Mouse (Mus musculus) cerebral cortex, adult 2 months (tissue): Measurements from ENCODE around the gene Nudt16l1.

Experiments used
- WGBS: fragments of 180-500 bp; shearing (Covaris S2); methylation state at CpG from one replicate; pipeline ENCODE4 v1.1.7; 2018; 5-methylcytosine and 5-hydroxymethylcytosine counted together

Nudt16l1 gene

DNA sequence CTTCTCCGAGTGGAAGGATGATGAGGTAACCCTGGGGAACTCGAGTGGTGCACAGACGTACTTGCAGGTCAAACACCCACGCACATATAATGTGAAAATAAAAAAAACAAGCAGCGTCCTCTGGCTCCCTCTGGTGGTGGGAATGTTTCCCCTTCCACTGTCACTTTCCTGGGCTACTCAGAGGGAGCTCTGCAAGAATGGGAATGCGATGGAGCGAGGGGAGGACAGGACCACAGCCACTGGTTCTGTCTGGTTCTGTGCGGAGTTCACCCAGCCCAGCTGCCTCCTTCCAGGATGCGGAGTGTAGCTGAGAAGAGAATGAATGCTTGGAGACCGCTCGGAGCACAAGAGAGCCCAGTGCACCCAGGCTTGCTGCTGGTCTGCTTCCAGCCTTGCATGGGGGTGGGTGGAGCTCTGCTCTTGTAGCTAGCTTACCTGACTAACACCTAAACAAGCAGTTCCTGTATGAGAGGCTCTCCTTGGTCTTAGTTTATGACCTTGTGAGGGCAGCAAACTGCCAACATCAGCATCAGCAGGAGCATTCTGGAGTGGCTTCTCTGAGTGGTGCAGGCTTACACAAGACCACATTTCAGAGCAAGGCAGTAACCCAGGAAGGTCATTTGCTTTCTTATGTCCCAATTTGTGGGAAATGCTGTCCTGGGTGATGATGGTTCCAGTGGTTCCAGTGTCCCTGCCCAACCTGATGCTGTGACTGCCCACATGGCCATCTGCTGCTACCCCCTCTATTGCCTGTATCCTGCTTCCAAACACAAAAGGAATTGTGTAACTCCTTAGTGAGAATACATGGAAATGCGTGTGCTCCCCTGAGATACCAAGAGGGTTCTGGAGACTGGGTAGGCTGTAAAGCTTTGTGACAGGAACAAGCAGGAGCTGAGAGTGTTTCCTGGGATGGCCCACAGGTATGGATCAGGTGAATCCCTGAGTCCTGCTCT, 24.5 kb upstream of the Nudt16l1 start:
- WGBS = 20% methylated on average over 12 of the region's 12 CpGs

DNA sequence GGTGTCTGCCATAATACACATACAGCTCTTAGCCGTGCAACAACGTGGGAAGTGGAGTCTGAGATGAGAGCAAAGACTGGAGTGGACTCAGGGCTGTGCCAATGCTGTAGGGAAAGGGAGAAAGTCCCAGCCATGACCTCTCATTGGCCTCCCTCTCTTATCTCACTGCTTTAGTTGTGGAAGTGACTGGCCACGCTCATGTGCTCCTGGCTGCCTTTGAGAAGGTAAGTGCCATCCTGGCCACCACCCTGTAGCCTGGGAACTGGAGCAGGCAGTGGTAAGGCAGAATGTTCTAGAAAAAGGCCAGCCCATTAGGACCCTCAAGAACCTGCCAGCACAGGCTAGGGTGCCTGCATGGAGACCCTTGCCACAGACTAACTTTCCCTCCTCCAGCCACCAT, 22.6 kb upstream of the Nudt16l1 start:
- 75% methylated on average over 3 of the region's 3 CpGs for WGBS

DNA sequence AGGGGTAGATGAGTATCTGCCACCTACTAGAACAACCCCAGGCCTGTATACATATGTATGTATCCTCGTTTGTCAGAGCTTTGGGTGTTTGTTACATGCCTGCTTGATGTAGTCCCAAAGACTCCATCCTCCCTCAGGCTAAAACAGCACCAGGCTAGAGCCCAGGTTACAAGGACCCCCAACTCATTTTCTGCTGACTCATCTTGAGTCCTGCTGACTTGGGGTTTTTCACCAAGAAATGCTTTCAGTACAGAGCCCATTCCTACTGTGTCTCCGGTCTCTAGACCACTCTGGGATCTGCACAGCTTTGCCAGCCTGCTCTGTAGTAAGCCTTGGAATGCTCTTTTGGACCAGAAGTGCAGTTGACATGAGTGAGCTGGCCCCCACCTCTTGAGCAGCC, 22.0 kb upstream of the Nudt16l1 start:
- WGBS = 82% methylated on average over 2 of the region's 2 CpGs

DNA sequence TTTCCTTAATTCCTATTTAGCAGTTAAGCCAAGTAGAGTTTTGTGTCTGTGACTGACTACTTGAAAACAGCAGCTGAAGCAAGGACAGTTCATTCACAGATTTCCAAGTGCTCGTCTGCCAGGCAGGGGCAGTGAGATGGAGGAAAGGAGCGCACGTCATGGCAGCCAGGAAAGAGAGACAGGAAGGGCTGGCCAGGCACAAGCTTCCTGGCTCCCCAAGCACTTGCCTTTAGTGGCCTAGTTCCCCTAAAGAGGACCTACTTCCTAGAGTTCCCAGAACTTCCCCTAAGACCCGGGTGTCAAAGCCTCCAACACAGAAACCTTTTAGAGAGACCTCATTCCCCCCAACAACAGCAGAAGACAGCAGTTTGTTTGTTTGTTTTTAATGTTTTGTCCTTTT, 18.0 kb upstream of the Nudt16l1 start:
- 57% methylated on average over 4 of the region's 4 CpGs for WGBS

DNA sequence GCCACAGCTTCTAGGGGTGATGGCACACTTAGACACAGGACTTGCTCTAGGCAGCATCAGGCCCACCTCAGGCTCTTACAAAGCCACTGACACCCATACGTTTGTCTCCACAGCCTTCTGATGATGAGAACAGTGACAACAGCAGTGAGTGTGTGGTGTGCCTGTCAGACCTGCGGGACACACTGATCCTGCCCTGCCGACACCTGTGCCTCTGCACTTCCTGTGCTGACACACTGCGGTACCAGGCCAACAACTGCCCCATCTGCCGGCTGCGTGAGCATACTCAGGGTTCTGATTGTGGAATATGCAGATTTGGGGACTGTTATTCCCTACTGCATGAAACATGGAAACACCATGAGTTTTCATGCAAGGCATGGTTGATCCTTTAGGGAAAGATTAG, 16.1 kb upstream of the Nudt16l1 start:
- WGBS = 47% methylated on average over 6 of the region's 6 CpGs

DNA sequence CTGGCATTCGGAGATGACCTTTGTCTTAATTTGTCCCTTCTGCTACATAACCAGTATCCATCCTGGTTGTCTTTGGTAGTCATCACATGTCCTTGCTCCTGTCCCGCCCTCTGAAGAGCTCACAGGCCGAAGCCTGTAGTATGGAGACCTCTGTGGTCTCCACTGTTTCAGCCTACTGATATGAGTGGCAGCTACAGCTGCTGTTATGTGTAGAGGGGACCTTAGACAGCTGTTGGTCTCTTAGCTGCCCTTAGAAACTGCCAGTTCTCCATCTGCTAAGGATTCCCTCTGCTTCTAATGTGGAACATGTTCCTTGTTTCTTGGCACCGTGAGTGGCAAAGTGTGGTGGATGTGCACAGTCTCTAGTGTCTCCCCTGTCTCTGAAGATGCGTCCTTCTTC, 14.6 kb upstream of the Nudt16l1 start:
- WGBS = 76% methylated on average over 5 of the region's 5 CpGs

DNA sequence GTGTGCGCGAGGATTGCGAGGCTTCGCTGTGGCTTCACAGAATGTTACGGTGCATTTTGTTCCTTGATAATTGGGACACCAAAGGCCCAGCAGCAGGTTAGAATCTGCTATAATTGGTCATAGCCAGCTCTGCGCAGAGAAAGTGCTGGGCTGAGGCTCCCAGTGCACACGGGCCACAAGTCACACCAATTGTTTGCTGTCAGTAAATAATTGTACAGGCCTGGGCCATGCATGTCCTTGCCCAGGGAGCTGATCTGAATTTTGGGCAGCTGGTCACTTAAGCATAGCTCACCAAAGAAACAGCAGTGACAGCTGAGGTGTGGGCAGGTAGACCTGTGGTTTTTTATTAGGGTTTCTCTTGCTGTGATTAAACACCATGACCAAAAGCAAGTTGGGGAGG, 10.6 kb upstream of the Nudt16l1 start:
- 90% methylated on average over 7 of the region's 7 CpGs for WGBS

DNA sequence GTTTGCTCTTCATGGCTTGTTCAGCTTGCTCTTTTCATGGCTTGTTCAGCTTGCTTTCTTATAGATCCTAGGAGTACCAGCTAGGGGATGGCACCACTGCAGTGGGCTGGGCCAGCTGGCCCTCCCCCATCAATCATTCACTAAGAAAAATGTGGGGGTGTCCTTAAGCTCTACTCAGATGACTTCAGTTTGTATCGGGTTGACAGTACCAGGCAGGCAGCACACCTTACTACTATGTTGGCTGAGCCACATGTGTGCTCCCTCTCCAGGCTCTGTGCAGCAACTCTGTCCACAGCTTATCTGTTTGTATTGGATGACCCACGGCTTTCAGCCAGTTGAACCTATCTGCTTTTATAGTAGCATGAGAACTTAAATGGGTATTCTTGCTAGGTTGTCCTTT, 10.1 kb upstream of the Nudt16l1 start:
- 60% methylated on average over 2 of the region's 2 CpGs for WGBS

DNA sequence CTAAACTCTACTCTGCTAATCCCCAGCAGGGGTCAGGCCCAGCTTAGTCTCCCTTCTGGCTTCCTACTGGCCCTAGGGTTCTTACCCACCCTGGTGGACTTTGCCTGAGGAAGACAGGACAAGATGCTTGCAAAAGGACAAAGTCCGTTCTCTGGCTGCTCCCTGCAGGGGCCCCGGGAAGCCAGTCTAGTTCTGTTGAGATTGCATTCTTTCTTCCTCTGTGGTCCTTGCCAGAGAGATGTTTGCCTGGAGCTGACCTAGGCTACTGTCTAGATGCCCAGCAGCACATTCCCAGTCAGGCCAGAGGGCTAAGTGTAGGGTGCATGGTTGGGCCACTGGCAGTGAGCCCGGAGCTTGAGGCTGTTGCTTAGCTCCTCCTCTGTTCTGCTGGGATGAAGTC, 6.1 kb upstream of the Nudt16l1 start:
- 55% methylated on average over 3 of the region's 3 CpGs for WGBS

DNA sequence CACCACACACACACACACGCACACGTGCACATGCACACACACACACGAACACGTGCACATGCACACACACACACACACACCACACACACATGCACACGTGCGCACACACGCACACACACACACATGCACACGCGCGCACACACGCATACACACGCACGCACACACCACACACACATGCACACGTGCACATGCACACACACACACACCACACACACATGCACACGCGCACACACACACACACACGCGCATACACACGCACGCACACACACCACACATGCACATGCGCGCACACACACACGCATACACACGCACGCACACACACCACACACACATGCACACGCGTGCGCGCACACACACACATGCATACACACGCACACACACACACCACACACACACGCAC, 3.1 kb upstream of the Nudt16l1 start:
- WGBS = 96% methylated on average over 31 of the region's 31 CpGs

DNA sequence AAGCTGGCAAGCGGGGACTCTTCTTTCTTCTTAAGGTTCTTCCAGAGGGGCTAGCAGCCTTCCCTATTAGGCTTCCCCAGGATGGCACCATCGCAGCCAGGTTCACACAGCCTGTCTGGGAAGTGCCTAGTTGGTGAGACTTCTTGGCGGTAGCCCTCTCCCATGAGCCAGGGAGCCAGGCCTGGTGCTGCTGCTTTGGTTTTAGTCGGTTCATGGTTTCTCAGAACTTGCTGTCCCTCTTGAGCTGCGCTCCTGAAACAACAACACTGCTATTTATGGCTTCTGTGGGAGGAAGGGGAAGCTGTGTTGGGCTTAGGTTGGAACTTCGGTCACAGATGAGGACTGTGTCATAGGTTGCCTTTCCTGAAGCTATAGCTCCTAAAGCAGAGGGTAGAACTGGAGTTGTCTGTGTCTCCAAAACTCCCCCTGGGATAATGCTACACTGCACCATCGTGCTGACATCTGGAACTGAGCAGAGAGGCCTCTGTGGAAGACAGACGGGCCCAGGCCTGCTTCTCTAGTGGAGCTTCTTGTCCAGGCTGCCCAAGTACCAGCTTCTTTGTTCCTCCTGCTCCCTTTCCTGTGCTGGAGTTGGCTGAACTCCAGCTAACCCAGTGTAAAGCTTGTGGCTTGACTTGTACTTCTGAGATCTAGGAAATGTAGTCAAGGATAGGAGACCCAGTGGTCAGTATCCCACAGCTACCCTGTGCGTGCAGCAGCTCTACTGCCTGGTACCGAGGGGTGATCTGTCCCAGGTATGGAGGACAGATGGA, 2.4 kb upstream of the Nudt16l1 start:
- 43% methylated on average over 10 of the region's 10 CpGs for WGBS

DNA sequence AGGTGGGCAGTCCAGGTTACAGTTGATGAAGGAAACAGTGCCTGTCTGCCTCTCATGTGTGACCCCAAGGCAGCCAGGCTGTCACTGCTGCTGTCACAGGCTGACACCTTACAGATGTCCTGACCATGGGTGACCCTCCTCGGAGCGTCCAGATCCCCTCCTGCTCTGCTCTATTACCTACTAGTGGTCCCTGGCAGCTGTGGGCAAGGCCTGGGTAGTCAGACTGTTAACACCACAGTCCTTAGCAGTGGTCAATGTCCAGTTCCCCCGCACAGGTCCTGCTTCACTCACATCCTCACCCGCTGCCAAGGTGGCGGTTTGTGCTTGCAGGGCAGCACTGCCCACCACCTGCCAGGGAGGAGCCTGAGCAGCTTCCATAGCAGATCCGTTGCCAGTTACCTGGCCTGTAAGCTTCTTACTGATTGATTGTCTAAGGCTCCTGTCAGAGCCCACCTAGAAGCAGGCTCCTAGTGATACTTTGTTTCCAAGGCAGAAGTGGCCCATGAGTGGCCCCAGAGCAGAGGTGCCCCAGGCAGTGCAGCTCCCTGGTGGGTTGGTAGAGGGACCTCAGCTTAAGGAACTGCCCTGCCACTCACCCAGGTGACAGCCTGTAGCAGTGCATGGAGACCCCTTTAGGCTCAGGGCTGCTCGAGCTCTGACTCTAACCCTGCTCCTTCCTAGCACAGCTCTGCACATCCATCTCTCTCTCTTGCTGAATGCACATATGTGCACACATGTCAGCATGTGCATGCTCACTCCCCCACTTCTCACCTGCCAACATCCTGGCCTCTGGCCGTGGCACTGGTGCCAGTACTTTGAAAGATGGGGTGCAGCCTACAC, 990 bp upstream of the Nudt16l1 start:
- WGBS = 84% methylated on average over 8 of the region's 8 CpGs

DNA sequence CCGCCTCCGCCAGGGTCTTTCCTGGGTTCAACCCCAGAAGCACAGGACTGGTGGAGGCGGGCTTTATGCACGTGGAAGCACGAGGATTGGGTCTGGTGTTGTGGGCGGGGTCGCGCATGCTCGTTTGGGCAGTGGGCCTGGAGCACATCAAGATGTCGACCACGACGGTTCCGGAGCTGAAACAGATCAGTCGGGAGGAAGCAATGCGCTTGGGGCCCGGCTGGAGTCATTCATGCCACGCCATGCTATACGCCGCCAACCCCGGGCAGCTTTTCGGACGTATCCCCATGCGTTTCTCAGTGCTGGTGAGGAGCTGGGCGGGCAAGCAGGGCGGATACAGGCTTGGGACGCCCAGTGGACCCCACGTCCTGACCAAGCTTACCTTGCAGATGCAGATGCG, 428 bp downstream of the Nudt16l1 start:
- WGBS = under 1% methylated on average over 28 of the region's 28 CpGs

DNA sequence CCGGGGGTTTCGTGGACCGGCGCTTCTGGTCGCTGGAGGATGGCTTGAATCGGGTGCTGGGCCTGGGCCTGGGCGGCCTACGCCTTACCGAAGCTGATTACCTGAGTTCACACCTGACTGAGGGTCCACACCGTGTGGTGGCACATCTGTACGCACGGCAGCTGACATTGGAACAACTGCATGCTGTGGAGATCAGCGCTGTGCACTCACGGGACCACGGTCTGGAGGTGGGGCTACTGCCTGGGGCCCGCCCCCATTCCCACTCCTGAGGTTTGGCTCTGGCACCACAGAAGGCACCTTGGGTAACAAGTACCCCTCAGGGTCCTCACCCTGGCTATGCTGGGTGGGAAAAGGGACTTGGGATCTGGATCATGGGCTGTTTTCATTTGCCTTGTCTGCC, 851 bp downstream of the Nudt16l1 start:
- WGBS = 1% methylated on average over 16 of the region's 16 CpGs

DNA sequence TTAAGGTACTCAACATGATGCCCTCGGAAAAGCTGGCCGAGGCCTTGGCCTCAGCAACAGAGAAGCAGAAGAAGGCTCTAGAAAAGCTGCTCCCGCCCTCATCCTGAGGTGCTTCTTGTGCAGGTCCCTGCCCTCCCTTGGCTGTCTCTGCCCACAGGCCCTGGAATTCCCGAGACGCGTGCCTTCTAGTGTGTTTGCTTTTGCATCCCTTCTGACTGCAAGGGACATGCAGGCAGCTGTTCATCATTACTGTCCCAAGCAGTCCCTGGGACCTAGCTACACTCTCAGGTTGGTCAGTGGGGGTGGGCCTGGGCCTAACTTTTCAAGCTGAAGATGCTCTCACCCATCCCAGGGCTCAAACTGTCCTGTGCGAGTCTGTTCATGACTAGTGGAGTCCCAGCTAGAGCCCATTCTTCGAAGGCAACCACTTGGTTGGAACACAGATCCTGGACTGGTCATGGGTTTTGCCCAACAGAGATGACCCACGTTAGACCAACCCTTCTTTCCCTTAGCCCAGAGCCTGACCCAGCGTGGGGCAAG, 1.8 kb downstream of the Nudt16l1 start:
- 82% methylated on average over 10 of the region's 10 CpGs for WGBS

DNA sequence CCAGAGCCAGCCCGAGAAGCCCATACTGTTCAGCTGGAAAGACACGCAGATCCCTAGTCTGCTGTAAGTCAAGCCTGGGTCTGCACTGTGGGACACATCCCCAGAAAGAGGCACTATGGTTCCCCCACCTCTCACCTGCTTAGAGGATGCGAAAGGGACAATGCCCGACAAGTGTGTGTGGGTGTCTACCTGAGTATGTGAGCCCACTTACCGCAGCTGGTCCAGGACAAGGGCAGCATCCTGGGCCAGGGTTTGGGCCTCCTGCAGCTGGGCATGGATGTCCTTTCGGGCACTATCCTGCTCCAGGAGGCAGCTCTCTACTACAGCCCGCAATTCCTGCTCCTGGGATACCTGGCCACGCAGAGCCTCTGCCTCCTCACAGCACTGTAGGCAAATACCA, 4.3 kb downstream of the Nudt16l1 start:
- WGBS = 89% methylated on average over 8 of the region's 8 CpGs

DNA sequence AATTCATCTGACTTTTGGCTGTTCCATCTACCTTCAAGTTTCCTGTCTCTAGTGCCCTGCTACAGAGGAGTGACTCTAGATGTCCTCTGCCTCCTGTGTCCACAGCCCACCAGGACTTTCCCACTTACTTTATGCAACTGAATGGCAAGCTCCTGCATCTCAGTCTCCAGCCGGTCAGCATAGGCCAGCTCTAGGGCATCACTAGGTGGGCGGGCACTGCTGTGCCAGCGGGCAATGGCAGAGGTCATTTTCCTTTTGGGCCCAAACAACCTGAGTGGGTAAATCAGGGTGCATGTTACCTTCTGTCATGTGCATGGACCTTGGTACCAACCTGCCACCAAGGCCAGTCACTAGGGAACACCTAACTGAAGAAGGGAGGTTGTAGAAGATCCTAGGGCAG, 4.9 kb downstream of the Nudt16l1 start:
- 92% methylated on average over 3 of the region's 3 CpGs for WGBS

DNA sequence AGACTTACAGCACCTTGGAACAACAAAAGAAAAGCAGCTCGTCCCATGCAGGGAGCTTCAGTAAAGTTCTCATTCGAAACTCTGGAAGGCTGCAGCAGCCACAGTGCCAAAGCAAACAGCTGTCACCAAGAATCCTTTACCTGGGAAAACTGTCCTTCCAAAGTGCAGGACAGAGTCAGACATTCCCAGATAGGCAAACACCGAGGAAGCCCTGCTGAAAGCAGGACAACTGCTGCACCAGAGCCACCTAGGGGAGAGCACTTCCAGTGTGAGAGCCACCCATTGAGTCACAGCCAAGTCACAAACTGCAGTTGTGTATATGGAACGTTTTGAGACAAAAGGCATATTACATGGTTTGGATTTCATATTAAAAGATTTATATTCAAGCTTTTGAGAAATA, 6.9 kb downstream of the Nudt16l1 start:
- WGBS = 57% methylated on average over 4 of the region's 4 CpGs

DNA sequence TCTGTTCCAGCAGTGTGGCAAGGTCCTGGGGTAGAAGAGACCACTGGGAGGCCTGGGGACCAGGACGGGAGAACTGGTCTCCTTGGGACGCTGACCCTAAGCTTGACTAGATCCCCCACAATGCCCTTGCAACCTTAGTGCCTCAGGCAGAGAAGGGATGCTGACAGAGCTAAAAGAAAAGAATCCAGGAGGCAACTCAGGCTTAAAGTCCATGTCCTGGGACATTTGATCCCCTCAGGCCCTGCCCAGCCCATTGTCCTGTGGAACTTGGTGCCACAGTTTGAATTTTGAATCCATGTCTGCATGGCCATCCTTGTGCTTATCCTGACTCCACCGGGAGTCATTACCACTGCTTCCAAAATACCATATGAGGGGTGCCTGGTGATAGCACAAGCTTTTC, 7.6 kb downstream of the Nudt16l1 start:
- 91% methylated on average over 3 of the region's 3 CpGs for WGBS

DNA sequence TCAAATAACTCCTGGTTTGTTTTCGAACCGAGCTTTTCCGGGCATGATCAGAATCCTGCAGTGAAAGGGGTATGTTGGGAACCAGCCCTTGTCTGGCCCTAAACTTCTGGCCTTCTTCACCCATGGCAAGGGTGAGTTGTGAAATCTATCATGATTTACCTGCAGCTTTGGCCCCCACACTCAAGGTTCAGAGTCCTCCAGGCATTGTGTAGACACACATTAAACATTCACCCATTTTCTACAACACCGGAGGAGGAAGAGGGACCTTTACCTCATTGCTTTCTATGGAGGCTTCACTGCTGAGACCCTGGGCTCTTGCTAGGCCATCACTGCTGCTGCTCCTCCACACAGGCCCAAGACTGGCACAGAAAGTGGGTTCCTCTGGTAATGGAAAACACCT, 8.8 kb downstream of the Nudt16l1 start:
- 61% methylated on average over 4 of the region's 4 CpGs for WGBS

DNA sequence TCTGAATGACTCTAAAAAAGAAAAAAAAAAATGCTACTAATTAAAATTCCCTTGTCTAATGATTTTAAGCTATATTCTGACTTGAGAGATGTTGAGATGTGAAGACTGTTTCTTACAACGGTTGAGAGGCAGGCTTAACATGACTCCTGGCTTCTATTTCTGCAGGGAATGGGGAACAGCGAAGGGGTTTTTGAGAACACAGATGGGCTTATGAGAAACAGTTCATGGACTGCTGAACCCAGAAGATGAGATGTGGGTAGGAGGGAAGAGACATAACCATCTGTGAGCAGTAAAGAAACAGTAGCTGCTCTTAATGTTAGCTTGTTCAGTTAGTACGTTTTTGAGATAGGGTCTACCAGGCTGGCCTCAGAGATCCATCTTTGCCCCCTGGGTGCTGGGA, 18.0 kb downstream of the Nudt16l1 start:
- 43% methylated on average over 3 of the region's 3 CpGs for WGBS

DNA sequence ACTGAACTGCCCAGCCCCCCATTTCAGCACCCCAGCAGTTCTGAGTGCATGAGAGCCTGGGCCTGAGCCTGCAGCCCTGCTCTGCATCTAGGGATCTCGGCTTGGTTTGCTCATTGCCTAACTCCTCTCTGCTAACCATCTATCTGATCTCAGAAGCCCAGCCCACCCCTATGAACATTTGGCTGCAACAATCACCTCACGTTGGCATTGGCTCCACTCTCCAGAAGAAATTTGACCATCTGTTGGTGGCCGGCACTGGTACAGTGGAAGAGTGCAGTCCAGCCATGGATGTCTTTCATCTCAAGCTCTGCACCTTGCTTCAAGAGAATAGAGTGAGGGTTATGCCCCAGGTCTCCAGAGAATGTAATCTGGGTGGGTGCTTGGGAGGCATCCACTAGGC, 18.9 kb downstream of the Nudt16l1 start:
- 60% methylated on average over 3 of the region's 3 CpGs for WGBS
